Mouse (Mus musculus): ENCODE data around the gene Ftl1.
"Not testable (repeated sequence)": the region's sequence is repeated elsewhere in the genome, so short reads cannot be mapped to it uniquely, and the experiment has no call there.

Gene Ftl1

GRCm38 (mm10) chr7:45476453-45476852 is 16.8 kb upstream of the Ftl1 start:
- DNase-seq (ENCODE audit: low read depth): no peak

DNA sequence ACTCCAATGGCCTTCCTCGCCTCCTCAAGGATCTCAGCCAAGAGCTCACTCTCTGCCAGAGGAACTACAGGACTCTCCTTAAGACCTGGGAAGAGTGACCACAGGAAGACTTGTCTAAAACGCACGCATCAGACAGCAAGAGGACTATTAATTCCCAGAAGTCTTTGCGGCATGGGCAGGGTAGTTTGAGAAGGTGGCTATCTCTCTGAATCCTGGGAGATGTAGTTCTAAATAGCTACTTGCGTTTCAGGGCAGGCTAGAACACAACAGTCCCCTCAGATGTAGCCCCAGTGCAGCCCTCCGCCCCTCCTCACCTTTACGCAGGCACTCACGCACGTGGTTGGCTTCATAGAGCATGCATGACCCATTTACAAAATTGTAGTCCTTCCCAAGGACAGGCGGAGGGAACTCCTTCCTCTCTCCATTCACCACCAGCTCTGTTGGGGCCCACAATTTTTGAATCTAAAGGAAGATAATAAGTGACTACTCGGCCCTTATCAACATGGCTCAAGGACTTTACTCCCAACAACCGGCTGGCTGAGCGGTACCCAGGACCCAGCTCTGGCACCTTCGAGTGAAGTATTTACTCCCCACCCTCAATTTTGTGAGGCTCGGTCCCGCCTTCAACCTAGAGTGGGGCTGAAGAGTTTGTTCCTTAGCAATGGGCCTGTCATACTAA is 15.7 kb upstream of the Ftl1 start:
- DNase-seq (ENCODE audit: low read depth): no peak

GRCm38 (mm10) chr7:45470869-45471268 is 11.2 kb upstream of the Ftl1 start:
- DNase-seq (ENCODE audit: low read depth): peak; percentile 88

DNA sequence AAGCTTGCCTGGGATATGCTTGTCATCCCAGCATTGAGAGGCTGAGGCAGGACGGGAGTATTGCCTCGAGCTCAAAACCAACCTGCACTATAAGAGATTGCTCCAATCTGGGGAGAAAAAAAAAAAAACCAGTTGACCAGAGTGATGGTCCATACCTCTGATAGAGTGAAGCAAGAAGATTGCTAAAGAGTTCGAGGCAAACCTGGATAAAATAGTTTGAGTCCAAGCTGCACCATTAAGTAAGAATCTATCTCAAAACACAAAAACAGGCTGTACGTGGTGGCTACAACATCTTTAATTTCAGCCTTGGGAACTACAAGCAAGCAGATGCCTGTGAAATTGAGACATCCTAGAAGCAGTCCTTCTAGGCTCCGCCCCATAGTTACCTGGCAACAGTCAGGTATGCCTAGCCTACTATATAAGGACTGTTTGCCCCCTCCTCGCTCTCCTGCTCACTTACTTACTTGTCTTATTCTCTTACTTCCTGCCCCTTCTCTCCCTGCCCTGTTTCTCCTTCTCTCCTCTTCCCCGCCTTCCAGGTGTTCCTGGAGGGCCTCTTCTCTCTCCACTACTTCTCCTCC is 7.5 kb upstream of the Ftl1 start:
- no peak for DNase-seq (ENCODE audit: low read depth)

DNA sequence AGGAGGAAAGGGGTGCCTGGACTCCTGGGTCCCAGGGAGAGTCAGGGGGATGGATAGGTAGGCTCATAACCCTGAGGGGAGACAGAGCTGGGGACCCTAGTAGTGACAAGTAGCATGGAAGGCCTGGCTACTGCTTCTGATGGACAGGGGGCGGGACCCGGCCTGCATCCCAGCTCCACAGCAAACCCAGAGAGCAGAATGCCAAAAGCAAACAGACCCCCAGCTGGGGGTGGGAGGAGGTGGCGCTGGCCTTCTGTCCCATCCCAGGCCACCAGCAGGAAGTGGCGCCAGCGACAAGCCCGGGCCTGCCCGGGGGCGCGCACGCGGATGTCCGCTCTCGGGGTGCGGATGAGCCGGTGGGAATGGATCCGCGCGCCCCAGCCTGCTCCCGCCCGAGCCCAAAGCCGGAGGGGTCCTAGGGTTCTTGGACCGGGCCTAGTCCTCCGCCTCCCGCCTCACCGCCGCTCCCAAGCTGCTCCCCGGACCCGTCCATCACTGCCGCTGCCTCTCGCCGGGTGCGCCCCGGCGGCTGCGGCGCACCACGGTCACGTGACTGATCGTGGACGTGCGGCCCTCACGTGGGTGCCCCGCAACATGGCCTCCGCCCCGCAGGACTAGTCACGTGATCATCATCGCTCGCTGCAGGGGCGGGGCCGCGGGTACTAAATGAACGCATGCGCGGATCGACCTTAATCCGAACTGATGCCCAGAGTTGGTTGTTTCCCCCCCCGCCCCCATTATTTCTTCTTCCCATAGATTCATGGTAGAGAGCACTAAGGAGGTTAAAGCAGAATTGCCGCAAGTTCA is 6.8 kb upstream of the Ftl1 start, which contains the start of gene Bax:
Gene Bax, minus strand, starts transcription at position 616 of the 807 bp plus-strand sequence.
- DNase-seq (ENCODE audit: low read depth): peak; percentile 95

GRCm38 (mm10) chr7:45465549-45465948 is 5.9 kb upstream of the Ftl1 start:
- DNase-seq (ENCODE audit: low read depth): no peak

GRCm38 (mm10) chr7:45465112-45465511 is 5.4 kb upstream of the Ftl1 start:
- DNase-seq (ENCODE audit: low read depth): no peak

DNA sequence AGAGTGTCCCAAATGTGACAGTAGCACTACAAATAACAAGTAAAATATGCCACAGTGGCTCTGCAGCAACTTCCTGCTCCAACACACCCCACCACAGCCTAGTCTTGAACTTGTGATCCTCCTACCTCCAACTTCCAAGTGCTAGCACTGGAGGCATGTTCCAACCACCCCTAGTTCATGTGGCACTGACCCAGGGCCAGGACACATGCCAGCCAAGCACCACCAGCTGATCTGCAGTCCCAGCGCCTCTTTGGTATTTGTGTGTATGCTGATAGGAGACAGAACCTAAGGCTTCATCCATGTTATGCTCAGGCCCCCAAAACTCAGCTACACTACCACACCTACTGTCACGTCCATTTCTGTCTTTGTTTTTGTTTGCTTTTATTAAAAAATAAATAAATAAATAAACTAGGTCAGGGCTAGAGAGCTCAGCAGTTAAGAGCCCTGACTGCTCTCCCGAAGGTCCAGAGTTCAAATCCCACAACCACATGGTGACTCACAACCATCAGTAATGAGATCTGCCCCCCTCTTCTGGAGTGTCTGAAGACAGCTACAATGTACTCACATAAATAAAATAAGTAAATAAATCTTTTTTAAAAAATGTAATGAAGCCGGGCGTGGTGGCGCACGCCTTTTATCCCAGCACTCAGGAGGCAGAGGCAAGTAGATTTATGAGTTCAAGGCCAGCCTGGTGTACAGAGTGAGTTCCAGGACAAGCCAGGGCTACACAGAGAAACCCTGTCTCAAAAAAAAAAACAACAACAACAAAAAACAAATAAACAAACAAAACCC is 4.5 kb upstream of the Ftl1 start:
- no peak for DNase-seq (ENCODE audit: low read depth)

GRCm38 (mm10) chr7:45462868-45463267 is 3.2 kb upstream of the Ftl1 start:
- DNase-seq (ENCODE audit: low read depth): not testable (repeated sequence)

DNA sequence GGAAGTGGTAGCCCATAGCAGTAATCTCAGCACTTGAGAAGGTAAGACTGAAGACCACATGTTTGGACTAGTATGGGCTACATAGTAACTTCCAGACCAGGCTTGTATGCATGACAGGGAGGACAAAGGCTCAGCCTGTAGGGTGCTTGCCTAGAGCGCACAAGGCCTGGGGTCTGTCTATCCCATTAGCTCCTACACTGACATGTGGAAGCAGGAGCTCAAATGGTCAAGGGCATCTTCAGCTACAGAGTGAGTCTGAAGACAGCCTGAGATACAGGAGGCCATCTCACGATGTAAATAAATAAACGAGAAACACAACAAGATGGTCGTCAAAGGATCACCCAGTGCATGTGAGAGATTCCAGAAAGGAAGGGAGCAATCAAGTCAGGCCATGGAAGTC is 2.6 kb upstream of the Ftl1 start:
- no peak for DNase-seq (ENCODE audit: low read depth)

DNA sequence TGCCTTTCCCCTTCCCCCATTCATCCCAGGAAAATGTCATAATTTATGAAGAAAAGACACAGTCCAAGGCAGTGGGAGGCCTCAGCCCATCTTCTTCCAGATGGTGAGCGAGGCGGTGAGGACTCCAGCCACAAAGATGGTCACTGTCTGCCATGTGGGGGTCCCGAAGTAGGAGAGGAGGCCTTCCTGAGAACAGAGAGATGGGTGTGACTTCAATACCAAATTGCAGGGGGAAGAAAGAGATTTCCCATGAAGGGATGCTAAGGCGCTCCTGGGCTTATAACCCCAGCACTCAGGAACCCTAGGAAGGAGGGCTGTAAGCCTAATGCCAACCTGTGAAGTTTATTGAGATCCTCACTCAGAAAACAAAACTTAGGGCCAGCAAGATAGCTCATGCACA is 2.1 kb upstream of the Ftl1 start:
- no peak for DNase-seq (ENCODE audit: low read depth)

GRCm38 (mm10) chr7:45461326-45461725 is 1.6 kb upstream of the Ftl1 start:
- DNase-seq (ENCODE audit: low read depth): no peak

GRCm38 (mm10) chr7:45460860-45461314 is 1.2 kb upstream of the Ftl1 start:
- no peak for DNase-seq (ENCODE audit: low read depth)

DNA sequence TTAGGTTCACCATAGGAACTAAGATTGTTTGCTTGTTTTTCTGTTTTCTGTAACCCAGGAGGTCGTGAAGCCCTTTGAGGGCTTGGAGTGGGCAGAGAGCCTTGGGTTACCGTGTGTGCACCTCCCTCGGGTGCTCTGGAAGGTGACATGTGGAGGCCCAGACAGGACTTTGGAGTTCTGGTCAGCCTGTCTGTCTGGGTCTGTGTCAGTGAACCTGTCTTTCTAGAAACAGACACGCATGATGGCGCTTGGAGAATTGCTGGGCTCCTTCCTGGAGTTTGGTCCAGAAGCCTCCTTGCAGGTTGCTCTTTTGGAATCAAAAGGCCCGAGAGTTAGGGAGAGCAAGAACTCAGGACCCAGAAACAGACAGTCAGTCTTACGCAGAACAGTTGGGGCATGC is 693 bp upstream of the Ftl1 start:
- DNase-seq (ENCODE audit: low read depth): no peak

GRCm38 (mm10) chr7:45458748-45459563 is 728 bp downstream of the Ftl1 start:
- peak; percentile 91 for DNase-seq (ENCODE audit: low read depth)

- peak; percentile 51 for DNase-seq (ENCODE audit: low read depth)
These were observed 2.3 kb downstream of the Ftl1 start for GRCm38 (mm10) chr7:45457204-45458060.

DNA sequence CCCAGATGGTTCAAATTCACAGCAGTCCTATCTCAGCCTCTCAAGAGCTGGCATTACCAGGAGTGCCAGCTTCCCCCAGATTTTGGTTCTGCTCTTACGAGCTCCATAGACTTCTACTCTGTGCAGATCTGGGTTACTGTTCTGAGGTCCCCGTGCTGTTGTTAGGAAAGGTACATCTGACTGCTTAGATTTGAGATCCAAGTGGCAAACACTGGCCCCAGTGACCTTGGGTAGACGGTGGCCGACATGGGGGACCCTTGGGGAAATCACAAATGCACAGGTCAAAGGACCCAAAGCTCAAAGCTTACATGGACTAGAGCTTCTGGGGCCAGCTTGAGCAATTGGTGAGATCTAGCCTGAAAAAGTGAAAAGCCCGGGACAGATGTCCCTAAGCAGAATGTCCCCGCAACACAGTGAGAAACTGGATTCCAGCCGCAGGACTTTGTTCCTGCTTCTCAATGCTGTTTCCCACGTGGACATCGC is 2.9 kb downstream of the Ftl1 start:
- no peak for DNase-seq (ENCODE audit: low read depth)

DNA sequence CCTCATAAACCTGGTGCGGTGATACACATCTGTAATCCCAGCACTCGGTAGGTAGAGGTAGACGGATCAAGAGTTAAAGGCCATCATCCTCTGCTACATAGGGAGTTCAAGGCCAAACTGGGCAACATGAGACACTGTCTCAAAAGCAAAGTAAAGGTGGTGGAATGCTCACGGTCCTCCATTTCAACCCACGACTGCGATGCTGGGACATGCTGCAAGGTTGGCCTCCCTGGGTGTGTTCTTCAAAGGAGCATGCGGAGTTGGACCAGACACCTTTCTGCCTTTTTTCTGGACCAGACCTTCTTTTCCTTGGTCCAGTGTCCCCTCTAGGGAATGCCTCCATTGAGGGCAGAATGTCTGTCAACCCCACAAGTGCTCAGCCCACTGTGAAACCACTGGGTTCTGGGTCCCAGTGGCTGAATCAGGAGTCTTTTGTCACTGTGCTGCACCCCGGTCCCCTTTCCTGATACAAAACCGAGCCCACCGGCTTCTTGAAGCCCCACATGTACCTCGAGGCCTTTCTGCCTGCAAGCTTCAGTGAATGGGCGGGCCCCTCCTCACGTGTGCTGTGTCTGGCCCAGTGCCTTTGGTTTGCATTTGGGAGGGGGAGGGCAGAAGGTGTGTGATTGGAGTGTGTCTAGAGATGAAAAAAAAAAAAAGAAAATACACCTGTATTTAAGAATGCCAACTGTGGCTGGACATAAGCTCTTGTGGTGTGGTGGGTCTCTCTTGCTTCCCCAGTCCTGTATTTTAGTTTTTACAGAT is 3.6 kb downstream of the Ftl1 start:
- no peak for DNase-seq (ENCODE audit: low read depth)

GRCm38 (mm10) chr7:45454971-45455370 is 4.7 kb downstream of the Ftl1 start:
- no peak for DNase-seq (ENCODE audit: low read depth)
